Mouse (Mus musculus) erythroblast, embryonic 14.5 days (primary cell): Measurements from ENCODE around the gene Lama5.

Experiments
- GATA1 ChIP-seq: IDR thresholded peaks from 2 replicates; pipeline ENCODE4 v1.6.1; 2012; ENCODE audit warnings: low read length, inconsistent platforms, mixed read lengths
- TAL1 ChIP-seq: IDR thresholded peaks from 3 replicates; pipeline ENCODE4 v1.6.1; 2012; ENCODE audit warnings: low read length, inconsistent platforms, mixed read lengths

DNA sequence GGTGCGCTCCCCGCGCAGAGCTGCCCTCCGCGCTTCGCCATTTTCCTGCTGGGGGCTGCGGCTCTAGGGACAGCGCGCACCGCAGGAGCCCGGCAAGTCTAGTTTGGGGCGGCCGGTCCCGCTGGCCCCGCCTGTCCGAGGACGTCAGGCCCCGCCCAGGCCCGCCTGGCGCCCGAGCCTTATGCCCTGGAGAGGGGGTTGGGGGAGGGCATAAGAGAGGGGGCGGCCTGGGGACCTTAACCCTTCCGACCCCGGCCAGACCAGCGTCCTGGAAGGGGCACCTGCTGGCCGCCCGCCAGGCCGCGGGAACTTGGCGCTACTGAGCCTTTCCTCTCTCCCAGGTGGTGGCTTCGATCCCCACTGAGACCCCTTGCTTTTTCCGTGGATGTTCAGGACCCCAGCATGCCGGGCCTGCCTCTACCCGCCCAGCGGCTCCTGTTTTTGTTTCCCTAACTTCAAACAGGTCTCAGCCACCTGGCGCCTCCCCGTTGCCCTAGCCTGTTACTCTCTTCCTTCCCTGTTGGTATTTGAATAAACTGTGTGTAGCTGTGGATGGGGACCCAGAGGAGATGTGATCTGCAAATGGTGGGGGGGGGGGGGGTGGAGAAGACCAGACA, at the start of gene Lama5:
- TF ChIP-seq GATA1, result no peak
- TF ChIP-seq TAL1, result no peak
